Mouse (Mus musculus) hindbrain, embryonic 16.5 days (tissue): ENCODE results near the gene Prlhr. TPM values are rescaled to one million over a fixed set of nuclear protein-coding genes. Genes with fewer than 3 reads are reported as not detected.

Experiments
- ATAC-seq: fragments of 200-750 bp; cut with Nextera tagmentation; 2 replicates; pipeline ENCODE4 v1.8.0; 2017; ENCODE audit warnings: moderate TSS enrichment, moderate library complexity
- H3K27ac ChIP-seq: fragments of 300-500 bp; sonication (generic); 2 replicates; pipeline ENCODE4 v1.5.1; 2014; ENCODE audit warnings: low read depth, mild to moderate bottlenecking, control low read depth, low read length, moderate library complexity
- H3K27me3 ChIP-seq: fragments of 300-500 bp; sonication (generic); replicated peaks from 2 replicates; pipeline ENCODE4 v1.6.1; 2014; ENCODE audit warnings: low read length; ENCODE audit not compliant: control insufficient read depth, insufficient read depth
- H3K36me3 ChIP-seq: fragments of 300-500 bp; sonication (generic); 2 replicates; pipeline ENCODE4 v1.6.1; 2014; ENCODE audit warnings: mild to moderate bottlenecking, low read length, moderate library complexity, mixed read lengths; ENCODE audit not compliant: control insufficient read depth, insufficient read depth
- H3K4me1 ChIP-seq: fragments of 300-500 bp; sonication (generic); 2 replicates; pipeline ENCODE4 v1.6.1; 2014; ENCODE audit warnings: low read depth, low read length; ENCODE audit not compliant: control insufficient read depth, insufficient read depth
- H3K4me2 ChIP-seq: fragments of 300-500 bp; sonication (generic); 2 replicates; pipeline ENCODE4 v1.6.1; 2014; ENCODE audit warnings: mild to moderate bottlenecking, low read length, control low read depth, moderate library complexity
- H3K4me3 ChIP-seq: fragments of 300-500 bp; sonication (generic); 2 replicates; pipeline ENCODE4 v1.5.1; 2014; ENCODE audit warnings: mild to moderate bottlenecking, low read length, control low read depth, moderate library complexity
- H3K9ac ChIP-seq: fragments of 300-500 bp; sonication (generic); 2 replicates; pipeline ENCODE4 v1.6.1; 2014; ENCODE audit warnings: low read depth, mild to moderate bottlenecking, control low read depth, low read length, moderate library complexity
- H3K9me3 ChIP-seq: fragments of 300-500 bp; sonication (generic); 2 replicates; pipeline ENCODE4 v1.6.1; 2014; ENCODE audit warnings: mild to moderate bottlenecking, low read length, moderate library complexity; ENCODE audit not compliant: control insufficient read depth
- WGBS: fragments of 180-500 bp; shearing (Covaris S2); extraction: QIAGEN DNeasy Blood & Tissue Kit; methylation state at CpG from one replicate; pipeline ENCODE4 v1.1.7; 2014; 5-methylcytosine and 5-hydroxymethylcytosine counted together
- polyA plus RNA-seq: library from polyadenylated mRNA; unstranded; fragments of >200 nt; fragmentation: Nextera tagmentation; extraction: Ambion mirVana; gene quantifications from 2 replicates; pipeline ENCODE4 v1.2.1, GENCODE M21; 2015

The Prlhr gene
- polyA plus RNA-seq, result 0.35 and 0.45 TPM in 2 replicates

GRCm38 (mm10) chr19:60468254-60468762 lies at the start of gene Prlhr:
Gene Prlhr, minus strand, starts transcription at chr19:60468304.
- H3K9ac ChIP-seq, result peak within 1 kb of the TSS; percentile 41; the same call in 1 of the 2 replicates
- peak within 1 kb of the TSS; percentile 64 for H3K4me2 ChIP-seq
- H3K9me3 ChIP-seq, result no peaks in the 10 kb centered on the region
- H3K4me3 ChIP-seq, result peak within 1 kb of the TSS; percentile 33
- H3K4me1 ChIP-seq, result peaks cover 26% of the 10 kb centered on the region
- no peak within 1 kb of the TSS for H3K27ac ChIP-seq
- ATAC-seq, result peak; percentile 58
- no peaks in the 10 kb centered on the region for H3K36me3 ChIP-seq
- 5% methylated on average over 17 of the region's 17 CpGs for WGBS
- peaks cover 17% of the 10 kb centered on the region for H3K27me3 ChIP-seq

- Histone ChIP-seq H3K27ac (no peak overlapping the region), H3K4me3 (no peak overlapping the region)
- no peak for ATAC-seq
Observed at GRCm38 (mm10) chr19:60515064-60515463, 47.0 kb upstream of the Prlhr start.

DNA sequence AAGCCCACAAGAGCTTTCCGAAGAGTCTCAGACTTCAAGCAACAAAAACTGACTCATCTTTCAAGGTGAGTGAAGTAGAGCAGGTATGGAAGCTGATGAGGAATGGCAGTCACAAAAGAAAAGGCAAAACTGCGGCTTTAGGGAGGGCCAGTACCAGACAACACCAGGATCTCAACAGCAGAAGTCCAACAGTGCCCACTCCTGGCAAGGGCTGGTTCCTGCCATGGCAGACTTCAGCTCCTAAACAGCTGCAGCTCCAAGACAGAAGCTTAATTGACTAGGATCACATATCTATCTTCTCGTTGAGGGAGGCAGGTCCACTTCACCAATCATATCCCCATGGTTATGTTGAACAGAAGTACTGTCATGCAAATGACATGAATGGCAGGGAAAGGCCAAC lies 45.3 kb upstream of the Prlhr start:
- Histone ChIP-seq H3K27me3 (no peaks in the 10 kb centered on the region), H3K9me3 (no peaks in the 10 kb centered on the region), H3K9ac (no peak overlapping the region), H3K4me2 (no peak overlapping the region), H3K4me3 (no peak overlapping the region), H3K36me3 (no peaks in the 10 kb centered on the region), H3K4me1 (no peaks in the 10 kb centered on the region), H3K27ac (no peak overlapping the region)
- WGBS, result 50% methylated on average over 3 of the region's 3 CpGs
- ATAC-seq, result no peak

More at GRCm38 (mm10) chr19:60515064-60515463, 47.0 kb upstream of the Prlhr start:
- 62% methylated on average over 2 of the region's 2 CpGs for whole genome bisulfite sequencing
- H3K4me1 ChIP-seq, result no peaks in the 10 kb centered on the region
- no peaks in the 10 kb centered on the region for H3K27me3 ChIP-seq
- no peak overlapping the region for H3K9ac ChIP-seq
- H3K36me3 ChIP-seq, result no peaks in the 10 kb centered on the region
- H3K4me2 ChIP-seq, result no peak overlapping the region
- H3K9me3 ChIP-seq, result no peaks in the 10 kb centered on the region

DNA sequence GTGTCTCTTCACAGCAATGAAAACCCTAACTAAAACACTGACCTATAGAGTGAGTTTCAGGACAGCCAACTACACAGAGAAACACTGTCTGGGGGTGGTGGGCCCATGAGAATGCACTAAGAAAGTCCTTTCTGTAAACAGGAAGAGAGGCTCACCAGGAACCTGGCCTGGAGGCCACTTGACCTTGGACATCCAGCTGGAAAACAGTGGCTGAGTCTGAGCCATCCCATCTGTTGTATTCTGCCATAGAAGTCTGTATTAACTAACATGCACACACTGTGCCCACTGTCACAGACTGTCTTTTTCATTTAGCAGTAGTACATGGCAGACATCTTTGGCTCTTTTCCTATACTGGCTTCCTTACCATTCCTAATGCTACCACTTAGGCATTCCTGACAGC lies 32.1 kb upstream of the Prlhr start:
- ATAC-seq, result no peak
- H3K27ac ChIP-seq, result no peak overlapping the region
- no peak overlapping the region for H3K9ac ChIP-seq
- no peak overlapping the region for H3K4me2 ChIP-seq
- no peaks in the 10 kb centered on the region for H3K4me1 ChIP-seq
- no peak overlapping the region for H3K4me3 ChIP-seq
- H3K36me3 ChIP-seq, result no peaks in the 10 kb centered on the region
- H3K9me3 ChIP-seq, result no peaks in the 10 kb centered on the region
- H3K27me3 ChIP-seq, result no peaks in the 10 kb centered on the region

DNA sequence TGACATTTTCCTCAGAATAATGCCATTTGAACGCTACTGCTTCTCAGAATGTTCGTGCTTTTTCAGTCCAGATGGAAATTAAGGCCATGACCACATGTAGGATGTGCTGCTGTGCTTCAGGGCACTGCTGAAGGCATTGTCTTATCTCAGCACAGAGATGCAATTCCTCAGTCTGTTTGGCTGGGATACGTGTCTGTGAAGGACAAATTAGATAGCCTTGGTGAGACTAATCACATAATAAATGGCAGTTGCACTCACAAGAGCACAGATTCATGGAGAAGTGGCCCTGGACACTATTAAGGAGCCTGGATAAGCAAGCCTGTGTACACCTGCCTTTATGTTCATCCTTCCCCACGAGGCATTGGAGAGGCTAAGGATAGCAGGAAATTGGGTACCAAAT lies 29.1 kb upstream of the Prlhr start:
- Histone ChIP-seq H3K27me3 (no peaks in the 10 kb centered on the region), H3K36me3 (no peaks in the 10 kb centered on the region), H3K27ac (no peak overlapping the region), H3K4me1 (no peaks in the 10 kb centered on the region), H3K4me3 (no peak overlapping the region), H3K9ac (no peak overlapping the region), H3K4me2 (no peak overlapping the region), H3K9me3 (no peaks in the 10 kb centered on the region)
- ATAC-seq, result no peak
- 74% methylated on average over 4 of the region's 4 CpGs for WGBS

GRCm38 (mm10) chr19:60495772-60496171 lies 27.7 kb upstream of the Prlhr start:
- no peaks in the 10 kb centered on the region for H3K27me3 ChIP-seq

GRCm38 (mm10) chr19:60489566-60489965 lies 21.5 kb upstream of the Prlhr start:
- Histone ChIP-seq H3K9ac (no peak overlapping the region), H3K27me3 (no peaks in the 10 kb centered on the region), H3K4me3 (no peak overlapping the region), H3K27ac (no peak overlapping the region), H3K36me3 (no peaks in the 10 kb centered on the region), H3K4me2 (no peak overlapping the region), H3K9me3 (no peaks in the 10 kb centered on the region), H3K4me1 (no peaks in the 10 kb centered on the region)
- WGBS, result 88% methylated on average over 1 of the region's 1 CpGs
- ATAC-seq, result no peak

More at GRCm38 (mm10) chr19:60495772-60496171, 27.7 kb upstream of the Prlhr start:
- no peaks in the 10 kb centered on the region for H3K4me1 ChIP-seq
- H3K4me2 ChIP-seq, result no peak overlapping the region
- ATAC-seq, result no peak
- no peak overlapping the region for H3K9ac ChIP-seq
- no peak overlapping the region for H3K27ac ChIP-seq
- no peaks in the 10 kb centered on the region for H3K36me3 ChIP-seq
- H3K9me3 ChIP-seq, result no peaks in the 10 kb centered on the region
- WGBS, result 60% methylated on average over 3 of the region's 3 CpGs
- no peak overlapping the region for H3K4me3 ChIP-seq

DNA sequence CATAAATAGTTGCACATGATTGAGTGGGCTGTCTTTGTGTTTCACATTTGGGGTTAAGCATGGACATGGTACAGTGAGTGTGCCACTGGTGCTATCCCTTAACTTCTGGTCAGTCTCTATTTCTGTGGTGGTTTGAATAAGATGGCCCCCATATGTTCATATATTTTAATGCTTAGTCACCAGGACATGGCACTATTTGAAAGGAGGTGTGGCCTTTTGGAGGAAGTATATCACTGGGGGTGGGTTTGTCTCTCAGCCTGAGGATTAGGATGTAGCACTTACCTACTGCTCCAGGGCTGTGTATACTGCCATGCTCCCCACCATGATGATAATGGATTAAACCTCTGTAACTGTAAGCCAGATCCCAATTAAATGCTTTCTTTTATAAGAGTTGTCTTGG lies 17.2 kb upstream of the Prlhr start:
- no peak for ATAC-seq
- H3K4me3 ChIP-seq, result no peak overlapping the region
- no peaks in the 10 kb centered on the region for H3K36me3 ChIP-seq
- no peak overlapping the region for H3K4me2 ChIP-seq
- H3K9ac ChIP-seq, result no peak overlapping the region
- no peaks in the 10 kb centered on the region for H3K4me1 ChIP-seq
- no peaks in the 10 kb centered on the region for H3K27me3 ChIP-seq
- no peak overlapping the region for H3K27ac ChIP-seq
- H3K9me3 ChIP-seq, result no peaks in the 10 kb centered on the region

DNA sequence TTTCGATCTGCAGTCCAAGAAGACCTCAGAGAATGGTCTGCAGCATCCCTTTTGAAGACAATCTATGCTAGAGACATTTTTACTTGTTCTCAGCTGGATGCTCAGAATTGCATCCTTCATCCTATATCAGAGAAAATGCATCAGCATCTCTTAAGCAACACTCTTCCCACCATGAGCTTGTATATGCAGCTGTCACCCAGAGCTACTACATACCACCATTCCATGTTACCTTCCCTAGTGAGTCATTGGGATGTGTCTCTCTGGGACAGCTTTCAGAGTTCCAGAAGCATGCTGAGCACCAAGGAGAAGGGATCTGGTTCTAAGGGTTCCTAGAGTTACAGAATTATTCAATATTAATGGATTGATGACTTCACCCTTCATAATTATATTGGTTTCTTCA lies 10.8 kb upstream of the Prlhr start:
- Histone ChIP-seq H3K4me1 (no peaks in the 10 kb centered on the region), H3K4me2 (no peak overlapping the region), H3K9me3 (no peaks in the 10 kb centered on the region), H3K4me3 (no peak overlapping the region), H3K9ac (no peak overlapping the region), H3K36me3 (no peaks in the 10 kb centered on the region), H3K27me3 (no peaks in the 10 kb centered on the region), H3K27ac (no peak overlapping the region)
- ATAC-seq, result no peak
- WGBS, result 32% methylated on average over 1 of the region's 1 CpGs

- Histone ChIP-seq H3K27me3 (no peaks in the 10 kb centered on the region), H3K9ac (no peak overlapping the region), H3K4me3 (no peak overlapping the region), H3K9me3 (no peaks in the 10 kb centered on the region), H3K4me1 (no peaks in the 10 kb centered on the region), H3K4me2 (no peak overlapping the region), H3K27ac (no peak overlapping the region), H3K36me3 (no peaks in the 10 kb centered on the region)
- no peak for ATAC-seq
- WGBS, result 52% methylated on average over 2 of the region's 2 CpGs
Observed at GRCm38 (mm10) chr19:60477788-60478187, 9.7 kb upstream of the Prlhr start.
